Mouse (Mus musculus) midbrain, embryonic 11.5 days (tissue): ENCODE data around the gene Vps33b. TPM values are rescaled to one million over a fixed set of nuclear protein-coding genes. Genes with fewer than 3 reads are reported as not detected.

Experiments used
- ATAC-seq: fragments of 200-750 bp; cut with Nextera tagmentation; 2 replicates; pipeline ENCODE4 v1.8.0; 2017; ENCODE audit warnings: moderate TSS enrichment, moderate library complexity; ENCODE audit not compliant: low FRiP score
- DNase-seq: peaks from one replicate; pipeline ENCODE4 v3.0.0; 2015; ENCODE audit warnings: low spot score; ENCODE audit errors: missing footprints
- H3K27ac ChIP-seq: fragments of 300-500 bp; sonication (generic); 2 replicates; pipeline ENCODE4 v1.5.1; 2014; ENCODE audit warnings: low read depth, low read length
- H3K27me3 ChIP-seq: fragments of 300-500 bp; sonication (generic); 2 replicates; pipeline ENCODE4 v1.6.1; 2014; ENCODE audit warnings: mild to moderate bottlenecking, low read length, moderate library complexity, mixed read lengths; ENCODE audit not compliant: control insufficient read depth, insufficient read depth
- H3K36me3 ChIP-seq: fragments of 300-500 bp; sonication (generic); 2 replicates; pipeline ENCODE4 v1.6.1; 2014; ENCODE audit warnings: mild to moderate bottlenecking, low read length, moderate library complexity, mixed read lengths; ENCODE audit not compliant: control insufficient read depth, insufficient read depth
- H3K4me1 ChIP-seq: fragments of 300-500 bp; sonication (generic); 2 replicates; pipeline ENCODE4 v1.6.1; 2014; ENCODE audit warnings: low read length; ENCODE audit not compliant: control insufficient read depth, insufficient read depth
- H3K4me2 ChIP-seq: fragments of 300-500 bp; sonication (generic); 2 replicates; pipeline ENCODE4 v1.6.1; 2014; ENCODE audit warnings: mild to moderate bottlenecking, moderate library complexity
- H3K4me3 ChIP-seq: fragments of 300-500 bp; sonication (generic); 2 replicates; pipeline ENCODE4 v1.5.1; 2014; ENCODE audit warnings: low read depth, low read length
- H3K9ac ChIP-seq: fragments of 300-500 bp; sonication (generic); 2 replicates; pipeline ENCODE4 v1.6.1; 2014; ENCODE audit warnings: low read length
- H3K9me3 ChIP-seq: fragments of 300-500 bp; sonication (generic); 2 replicates; pipeline ENCODE4 v1.6.1; 2016; ENCODE audit warnings: low read length; ENCODE audit not compliant: control insufficient read depth
- WGBS: fragments of 180-500 bp; shearing (Covaris S2); extraction: QIAGEN DNeasy Blood & Tissue Kit; methylation state at CpG from one replicate; pipeline ENCODE4 v1.1.7; 2014; 5-methylcytosine and 5-hydroxymethylcytosine counted together
- polyA plus RNA-seq: library from polyadenylated mRNA; unstranded; fragments of >200 nt; fragmentation: Nextera tagmentation; extraction: Ambion mirVana; gene quantifications from 2 replicates; pipeline ENCODE4 v1.2.1, GENCODE M21; 2014

Gene Vps33b
- polyA plus RNA-seq, 1 experiment from 2014 or later: 12.6 TPM

DNA sequence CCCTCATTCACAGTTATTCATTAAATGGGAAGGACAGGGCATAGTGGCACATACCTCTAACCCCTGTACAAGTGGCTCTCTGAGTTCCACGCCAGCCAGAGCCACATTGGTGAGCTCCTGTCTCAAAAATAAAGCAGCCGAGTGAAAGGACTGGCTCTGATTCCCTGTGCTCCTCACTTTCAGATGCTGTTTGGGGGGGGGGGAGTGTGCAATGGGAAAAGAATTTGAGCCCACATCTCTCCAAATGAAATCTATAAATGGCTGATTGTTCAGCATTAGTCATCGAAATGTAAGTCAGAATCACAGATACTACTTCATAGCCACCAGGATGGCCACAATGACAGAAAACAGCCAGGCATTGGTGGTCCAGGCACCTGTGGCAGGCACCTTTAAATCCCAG lies 27.6 kb downstream of the Vps33b start:
- Histone ChIP-seq H3K27ac (no peak overlapping the region), H3K9ac (no peak overlapping the region), H3K4me1 (peaks cover 5% of the 10 kb centered on the region), H3K4me2 (no peak overlapping the region), H3K36me3 (peaks cover 10% of the 10 kb centered on the region), H3K9me3 (no peaks in the 10 kb centered on the region), H3K4me3 (no peak overlapping the region), H3K27me3 (no peaks in the 10 kb centered on the region)
- DNase-seq: peak; percentile 82
- 92% methylated on average over 3 of the region's 3 CpGs for WGBS
- ATAC-seq: no peak

DNA sequence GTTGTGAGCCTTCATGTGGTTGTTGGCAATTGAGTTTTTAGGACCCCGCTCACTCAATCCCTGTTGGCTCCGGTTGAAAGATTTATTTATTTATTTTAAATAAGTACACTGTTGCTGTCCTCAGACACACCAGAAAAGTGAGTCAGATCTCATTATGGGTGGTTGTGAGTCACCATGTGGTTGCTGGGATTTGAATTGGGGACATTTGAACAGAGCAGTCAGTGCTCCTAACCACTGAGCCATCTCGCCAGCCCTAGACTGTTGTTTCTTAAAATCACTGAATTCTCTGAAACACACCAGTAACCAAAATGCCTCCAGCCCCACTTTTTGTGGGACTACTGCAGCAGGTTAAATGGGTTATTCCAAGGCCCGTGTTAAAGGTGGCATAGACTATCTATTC lies 29.3 kb downstream of the Vps33b start:
- Histone ChIP-seq H3K4me1 (peaks cover 5% of the 10 kb centered on the region), H3K4me3 (no peak overlapping the region), H3K9ac (no peak overlapping the region), H3K4me2 (no peak overlapping the region), H3K36me3 (peaks cover 10% of the 10 kb centered on the region), H3K27me3 (no peaks in the 10 kb centered on the region), H3K9me3 (no peaks in the 10 kb centered on the region), H3K27ac (no peak overlapping the region)
- DNase-seq: peak; percentile 72
- 97% methylated on average over 4 of the region's 4 CpGs for WGBS
- ATAC-seq: no peak

DNA sequence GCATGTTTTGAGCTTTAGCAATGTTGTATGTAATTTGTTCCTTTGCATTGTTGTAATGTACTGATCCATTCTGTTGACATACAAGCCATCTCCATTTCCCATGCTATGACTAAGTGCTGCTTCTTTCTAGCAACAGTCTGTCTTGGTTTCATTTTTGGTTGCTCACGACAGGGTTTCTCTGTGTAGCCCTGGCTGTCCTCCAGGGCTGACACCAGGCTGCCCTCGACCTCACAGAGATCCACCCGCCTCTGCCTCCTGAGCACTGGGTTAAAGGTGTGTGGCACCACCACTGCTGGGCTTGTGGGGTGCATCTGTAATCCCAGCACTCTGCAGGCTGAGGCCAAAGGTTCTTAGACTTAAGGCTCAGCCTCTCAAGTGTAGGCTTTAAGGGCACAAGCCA lies 30.1 kb downstream of the Vps33b start:
- Histone ChIP-seq H3K27ac (no peak overlapping the region), H3K27me3 (no peaks in the 10 kb centered on the region), H3K4me1 (peaks cover 5% of the 10 kb centered on the region), H3K9me3 (no peaks in the 10 kb centered on the region), H3K4me3 (no peak overlapping the region), H3K36me3 (peaks cover 16% of the 10 kb centered on the region), H3K9ac (no peak overlapping the region), H3K4me2 (no peak overlapping the region)
- ATAC-seq (no peak), DNase-seq (peak; percentile 65)
- 96% methylated on average over 3 of the region's 3 CpGs for WGBS

DNA sequence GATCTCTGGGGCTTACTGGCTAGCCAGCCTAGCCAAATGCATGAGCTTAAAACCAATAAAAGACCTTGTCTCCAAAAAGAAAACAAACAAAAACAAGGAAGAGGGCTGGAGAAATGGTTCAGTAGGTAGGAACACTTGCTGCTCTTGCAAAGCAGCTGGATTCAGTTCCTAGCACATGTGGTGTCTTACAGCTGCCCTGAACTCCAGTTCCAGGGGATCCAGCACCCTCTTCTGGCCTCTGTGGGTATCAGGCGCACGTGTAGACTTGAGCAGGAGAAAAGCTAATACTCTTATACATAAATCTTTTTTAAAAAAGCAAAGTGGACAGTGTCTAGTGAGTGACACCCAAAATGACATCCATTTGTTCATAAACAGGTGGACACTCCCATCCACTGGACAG lies 32.1 kb downstream of the Vps33b start:
- H3K9me3 ChIP-seq: no peaks in the 10 kb centered on the region
- no peak overlapping the region for H3K4me3 ChIP-seq
- H3K9ac ChIP-seq: no peak overlapping the region
- no peak overlapping the region for H3K27ac ChIP-seq
- no peak for ATAC-seq
- DNase-seq: no peak
- WGBS: 84% methylated on average over 2 of the region's 2 CpGs
- H3K4me2 ChIP-seq: no peak overlapping the region
- H3K4me1 ChIP-seq: peaks cover under 1% of the 10 kb centered on the region
- no peaks in the 10 kb centered on the region for H3K27me3 ChIP-seq
- H3K36me3 ChIP-seq: peaks cover 24% of the 10 kb centered on the region

DNA sequence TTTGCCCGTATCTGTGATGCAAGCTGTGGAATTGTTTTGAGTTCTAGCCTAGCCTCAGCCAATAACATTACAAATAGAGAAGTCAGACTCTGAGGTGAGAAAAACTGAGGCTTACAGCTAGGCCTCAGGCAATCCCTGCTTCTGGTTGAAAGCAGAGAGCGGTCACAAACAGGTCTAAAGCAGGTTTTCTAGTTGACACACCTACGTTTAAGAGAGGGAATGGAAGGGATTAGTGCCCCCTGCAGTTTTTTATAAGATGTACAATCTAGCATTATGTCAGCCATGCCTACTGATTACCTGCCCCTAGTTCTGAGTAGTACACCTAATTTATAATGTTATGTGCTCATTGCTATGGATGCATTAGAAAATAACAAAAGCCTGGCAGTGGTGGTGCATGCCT lies 38.3 kb downstream of the Vps33b start:
- no peak for DNase-seq
- no peak for ATAC-seq
- 88% methylated on average over 3 of the region's 3 CpGs for WGBS

DNA sequence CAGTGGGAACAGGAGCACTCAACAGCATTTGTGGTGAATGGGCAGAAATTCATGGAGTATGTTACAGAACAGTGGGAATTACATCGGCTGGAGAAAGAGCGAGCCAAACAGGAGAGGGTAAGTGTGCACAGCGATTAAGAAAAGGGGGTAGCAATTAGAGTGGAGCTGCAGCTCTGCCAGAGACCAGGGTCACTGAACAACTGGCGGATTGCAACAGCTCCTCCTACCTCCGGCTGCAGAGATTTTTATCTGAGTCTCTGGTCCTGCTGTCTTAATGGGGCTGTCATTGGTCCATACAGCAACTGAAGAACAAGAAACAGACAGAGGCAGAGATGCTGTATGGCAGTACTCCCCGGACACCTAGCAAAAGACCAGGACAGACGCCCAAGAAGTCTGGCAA lies 41.3 kb downstream of the Vps33b start:
- Histone ChIP-seq H3K27me3 (no peaks in the 10 kb centered on the region), H3K4me3 (no peak overlapping the region), H3K9me3 (no peaks in the 10 kb centered on the region), H3K27ac (no peak overlapping the region), H3K36me3 (peaks cover 37% of the 10 kb centered on the region), H3K9ac (no peak overlapping the region), H3K4me2 (no peak overlapping the region), H3K4me1 (no peaks in the 10 kb centered on the region)
- 89% methylated on average over 7 of the region's 7 CpGs for WGBS
- ATAC-seq: no peak
- no peak for DNase-seq

More for the DNA sequence above, 38.3 kb downstream of the Vps33b start:
- Histone ChIP-seq H3K36me3 (peaks cover 30% of the 10 kb centered on the region), H3K4me2 (no peak overlapping the region), H3K27ac (no peak overlapping the region), H3K9me3 (no peaks in the 10 kb centered on the region), H3K9ac (no peak overlapping the region), H3K4me3 (no peak overlapping the region), H3K4me1 (no peaks in the 10 kb centered on the region), H3K27me3 (no peaks in the 10 kb centered on the region)

DNA sequence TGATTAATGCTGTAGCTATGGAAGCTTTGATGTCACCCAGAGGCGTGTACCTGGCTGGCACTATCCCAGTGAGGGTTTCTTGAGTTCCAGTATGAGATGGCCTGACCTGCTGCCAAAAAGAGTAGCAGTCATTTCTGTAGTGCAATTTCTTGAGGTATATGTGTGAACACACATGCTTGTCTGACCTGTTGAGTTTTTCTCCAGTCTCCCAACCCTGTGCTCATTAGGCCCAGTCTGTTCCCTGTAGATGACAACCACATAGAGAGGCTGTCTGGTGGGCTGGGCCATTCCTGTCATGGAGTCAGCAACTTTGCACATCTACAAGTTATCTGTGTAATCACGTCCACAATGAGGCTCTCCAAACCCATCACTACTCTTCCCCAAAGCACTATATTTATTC lies 46.3 kb downstream of the Vps33b start:
- no peak overlapping the region for H3K4me3 ChIP-seq
- H3K9ac ChIP-seq: no peak overlapping the region
- no peaks in the 10 kb centered on the region for H3K27me3 ChIP-seq
- H3K9me3 ChIP-seq: no peaks in the 10 kb centered on the region
- H3K36me3 ChIP-seq: peaks cover 40% of the 10 kb centered on the region
- ATAC-seq (no peak), DNase-seq (no peak)
- H3K27ac ChIP-seq: no peak overlapping the region
- no peaks in the 10 kb centered on the region for H3K4me1 ChIP-seq
- 83% methylated on average over 2 of the region's 2 CpGs for WGBS
- H3K4me2 ChIP-seq: no peak overlapping the region

DNA sequence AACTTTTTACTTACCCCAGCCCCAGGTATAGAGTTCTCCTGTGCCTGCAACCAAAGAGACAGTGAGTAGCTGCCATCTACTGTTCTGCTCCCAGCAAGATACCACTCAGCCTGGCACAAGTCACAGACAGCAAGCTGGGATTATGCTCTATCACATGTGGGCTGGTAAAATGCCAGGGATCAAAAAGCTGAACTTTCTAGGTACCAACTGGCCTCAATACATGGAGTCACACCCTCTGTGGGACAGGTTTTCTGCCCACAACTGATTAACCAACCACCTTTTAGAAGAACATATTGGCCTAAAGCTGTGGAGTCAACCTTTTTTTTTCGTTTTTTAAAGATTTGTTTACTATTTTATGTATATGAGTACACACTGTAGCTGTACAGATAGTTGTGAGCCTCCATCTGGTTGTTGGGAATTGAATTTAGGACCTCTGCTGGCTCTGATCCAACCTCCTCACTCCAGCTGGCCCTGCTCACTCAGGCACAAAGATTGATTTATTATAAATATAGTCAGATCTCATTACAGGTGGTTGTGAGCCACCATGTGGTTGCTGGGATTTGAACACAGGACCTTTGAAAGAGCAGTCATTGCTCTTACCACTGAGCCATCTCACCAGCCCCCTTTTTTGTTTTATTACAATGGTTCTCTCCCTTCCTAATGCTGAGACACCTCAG lies 48.1 kb downstream of the Vps33b start:
- WGBS: 69% methylated on average over 1 of the region's 1 CpGs
- no peak overlapping the region for H3K4me3 ChIP-seq
- DNase-seq (no peak), ATAC-seq (no peak)
- H3K27ac ChIP-seq: no peak overlapping the region
- no peaks in the 10 kb centered on the region; the same call in 1 of the 2 replicates for H3K4me1 ChIP-seq
- no peaks in the 10 kb centered on the region for H3K9me3 ChIP-seq
- H3K36me3 ChIP-seq: peaks cover 34% of the 10 kb centered on the region
- H3K27me3 ChIP-seq: no peaks in the 10 kb centered on the region
- H3K9ac ChIP-seq: no peak overlapping the region
- no peak overlapping the region for H3K4me2 ChIP-seq

DNA sequence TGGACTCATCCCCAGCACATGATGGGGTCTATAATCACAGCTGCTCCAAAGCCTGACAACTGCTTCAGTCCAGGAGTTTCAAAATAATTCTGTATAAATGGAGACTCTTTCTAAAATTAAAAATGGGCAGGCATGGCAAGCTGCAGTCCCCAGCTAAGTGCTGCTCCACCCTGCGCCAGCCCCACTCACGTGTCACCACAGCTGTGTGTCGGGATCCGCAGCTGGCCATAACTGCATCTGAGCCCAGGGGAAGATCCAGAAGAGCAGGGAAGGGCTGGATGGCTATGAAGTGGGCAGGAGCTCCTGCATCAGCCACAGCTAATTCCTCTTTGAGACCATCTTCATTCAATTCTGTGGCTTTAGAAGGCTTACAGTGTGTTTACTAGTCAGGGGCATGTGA lies 49.2 kb downstream of the Vps33b start:
- H3K27me3 ChIP-seq: no peaks in the 10 kb centered on the region
- no peak overlapping the region for H3K27ac ChIP-seq
- H3K4me3 ChIP-seq: no peak overlapping the region
- no peak overlapping the region for H3K4me2 ChIP-seq
- WGBS: 94% methylated on average over 4 of the region's 4 CpGs
- H3K9ac ChIP-seq: no peak overlapping the region
- DNase-seq (no peak), ATAC-seq (no peak)
- peaks cover 23% of the 10 kb centered on the region for H3K36me3 ChIP-seq
- peaks cover 9% of the 10 kb centered on the region; the same call in 1 of the 2 replicates for H3K4me1 ChIP-seq
- H3K9me3 ChIP-seq: no peaks in the 10 kb centered on the region
